Comparison of ENCODE assay signal across 8 mouse cellular contexts in genomic region chr11:93886411-93887079, GRCm38 (mm10). TPM values are rescaled to one million over a fixed set of nuclear protein-coding genes. Genes with fewer than 3 reads are reported as not detected.
A peak's percentile ranks its signal among the peaks of the same experiment; 100 is the strongest.
DNase-seq lines count a peak whose midpoint lies in the region; ATAC-seq and TF ChIP-seq lines count a peak whose summit lies in the region.

No protein-coding gene starts in this region.

- DNase-seq in 3T3-L1 (ENCODE audit: low read depth, low spot score): peak; percentile 47
- DNase-seq in cerebellum, adult 9-11 months: peak; percentile 66
- DNase-seq in lung, postnatal 10 days: peak; percentile 23
- peak; percentile 6 for DNase-seq in retina, adult 2 months (ENCODE audit: low read depth, low spot score)

- peaks cover 58% of the 10 kb centered on the region for H3K36me3 ChIP-seq in E14TG2a.4 (ENCODE audit: insufficient read depth, low read length)
- H3K36me3 ChIP-seq in kidney, embryonic 14.5 days (ENCODE audit: control insufficient read depth, insufficient read depth, low read length): peaks cover 10% of the 10 kb centered on the region

- H3K4me3 ChIP-seq in E14TG2a.4 (replicated peaks; ENCODE audit: low read length): peak overlapping the region; percentile 96
- H3K4me3 ChIP-seq in kidney, embryonic 14.5 days (ENCODE audit: low read length): peak overlapping the region; percentile 99

- under 1% methylated on average over 32 of the region's 34 CpGs for WGBS in kidney, embryonic 14.5 days

- H3K4me2 ChIP-seq in kidney, embryonic 14.5 days (replicated peaks; ENCODE audit: low read depth, low read length): peak overlapping the region; percentile 60

- H3K27me3 ChIP-seq in E14TG2a.4 (ENCODE audit: insufficient read depth, low read length): no peaks in the 10 kb centered on the region
- H3K27me3 ChIP-seq in kidney, embryonic 14.5 days (ENCODE audit: control insufficient read depth, insufficient read depth, low read length): no peaks in the 10 kb centered on the region

- H3K9ac ChIP-seq in kidney, embryonic 14.5 days (ENCODE audit: low read depth, low read length): peak overlapping the region; percentile 94

- peaks cover 55% of the 10 kb centered on the region for H3K4me1 ChIP-seq in E14TG2a.4 (replicated peaks; ENCODE audit: low read depth, low read length)
- peaks cover 17% of the 10 kb centered on the region for H3K4me1 ChIP-seq in kidney, embryonic 14.5 days (ENCODE audit: control insufficient read depth, insufficient read depth, low read length)

- peak overlapping the region; percentile 87 for H3K27ac ChIP-seq in kidney, embryonic 14.5 days (ENCODE audit: low read depth, low read length)

- peak; percentile 21 for ATAC-seq in granulocyte monocyte progenitor cell, adult 5-6 weeks (replicated peaks; ENCODE audit: poor library complexity, severe bottlenecking)
- no peak for ATAC-seq in kidney, embryonic 14.5 days (ENCODE audit: low FRiP score, low TSS enrichment)
- no peak for ATAC-seq in frontal cortex, adult (ENCODE audit: low TSS enrichment)

- H3K9me3 ChIP-seq in E14TG2a.4 (ENCODE audit: low read length): no peaks in the 10 kb centered on the region
- no peaks in the 10 kb centered on the region for H3K9me3 ChIP-seq in kidney, embryonic 14.5 days (ENCODE audit: control insufficient read depth, low read length)

- no peak for TF ChIP-seq CTCF in E14TG2a.4 (conservative IDR thresholded peaks at IDR 0.05; ENCODE audit: low read length)

RNA-seq across cellular contexts. Expression of gene Mbtd1, which starts 0.9 kb away (rescaled TPM):
- total RNA-seq in granulocyte monocyte progenitor cell, adult 5-6 weeks (2014; fragmentation: Nextera tagmentation): 58.1 and 64.8 TPM in 2 replicates
- total RNA-seq in granulocyte monocyte progenitor cell, adult 5-6 weeks (2017): 27.0 and 46.8 TPM in 2 replicates
- 28.5 and 33.4 TPM in 2 replicates for polyA plus RNA-seq in kidney, embryonic 14.5 days (2014; fragmentation: Nextera tagmentation; extraction: Ambion mirVana)

RNA-seq across cellular contexts. Expression of gene Utp18, which starts 1.0 kb away (rescaled TPM):
- total RNA-seq in granulocyte monocyte progenitor cell, adult 5-6 weeks (2014; fragmentation: Nextera tagmentation): 19.3 and 29.2 TPM in 2 replicates
- 61.3 and 64.2 TPM in 2 replicates for total RNA-seq in granulocyte monocyte progenitor cell, adult 5-6 weeks (2017)
- 37.4 and 40.6 TPM in 2 replicates for polyA plus RNA-seq in kidney, embryonic 14.5 days (2014; fragmentation: Nextera tagmentation; extraction: Ambion mirVana)

Comparison
In these comparisons a context has a peak if more than half of its experiments do, and no peak if none do; other contexts are left out.
1. DNase-seq: peak in every context shown above with its lines; median percentile 66 in cerebellum, adult 9-11 months; 47 in 3T3-L1; 23 in lung, postnatal 10 days; 6 in retina, adult 2 months.